Comparison of ENCODE assay signal across 17 mouse cellular contexts in genomic region chr7:102395894-102396293, GRCm38 (mm10). TPM values are rescaled to one million over a fixed set of nuclear protein-coding genes. Genes with fewer than 3 reads are reported as not detected.
DNase-seq lines count a peak whose midpoint lies in the region; ATAC-seq lines count a peak whose summit lies in the region.
"Had no signal": no experiment of that assay in that cellular context is flagged by ENCODE, and none has a peak within 500 bp of the region (broad histone marks: within the 10 kb centered on the region; RNA-seq: fewer than 3 reads in every experiment).

No protein-coding gene starts in this region.

- no peaks in the 10 kb centered on the region for H3K27me3 ChIP-seq in heart, embryonic 16.5 days (ENCODE audit: control insufficient read depth, insufficient read depth, low read length)
- H3K27me3 ChIP-seq in hindbrain, embryonic 13.5 days, result no peaks in the 10 kb centered on the region
- H3K27me3 ChIP-seq: liver, embryonic 12.5 days; midbrain, embryonic 13.5 days; neural tube, embryonic 13.5 days had no signal

- no peaks in the 10 kb centered on the region for H3K36me3 ChIP-seq in heart, embryonic 16.5 days (ENCODE audit: control insufficient read depth, insufficient read depth)
- H3K36me3 ChIP-seq in hindbrain, embryonic 13.5 days, result no peaks in the 10 kb centered on the region
- H3K36me3 ChIP-seq: liver, embryonic 12.5 days; midbrain, embryonic 13.5 days; neural tube, embryonic 13.5 days had no signal

- intact Hi-C loops in heart, postnatal 36 days (cut with DNase I), result no loop called here

- no peak overlapping the region for H3K4me2 ChIP-seq in heart, embryonic 16.5 days (ENCODE audit: low read depth, low read length)
- no peak overlapping the region for H3K4me2 ChIP-seq in hindbrain, embryonic 13.5 days
- H3K4me2 ChIP-seq: hindbrain, embryonic 14.5 days; liver, embryonic 12.5 days; midbrain, embryonic 13.5 days; neural tube, embryonic 13.5 days had no signal

- peak; percentile 18; the same call in 1 of the 2 replicates for ATAC-seq in heart, embryonic 16.5 days (replicated peaks; ENCODE audit: extremely low read depth, insufficient read depth, low FRiP score)
- ATAC-seq in megakaryocyte progenitor cell, adult 5-6 weeks (replicated peaks; ENCODE audit: poor library complexity), result peak; percentile 75
- ATAC-seq in hindbrain, embryonic 13.5 days (ENCODE audit: low FRiP score), result no peak
- ATAC-seq: forebrain, postnatal 0 days; liver, embryonic 12.5 days; midbrain, embryonic 13.5 days had no signal

- DNase-seq in adrenal gland, adult 2 months, result peak; percentile 41
- no peak for DNase-seq in adrenal gland, postnatal 4 days (ENCODE audit: low spot score in 2 of 2)
- DNase-seq in heart, postnatal 36 days, result no peak
- DNase-seq in adrenal gland, postnatal 25 days, result peak; percentile 5
- no peak for DNase-seq in spleen, adult 12 weeks (ENCODE audit: low spot score)
- DNase-seq: forebrain, postnatal 0 days; kidney, postnatal 4 days; right cerebral cortex, postnatal 4 days; thymus, adult 2 months had no signal

- H3K27ac ChIP-seq in heart, embryonic 16.5 days (ENCODE audit: low read length), result no peak overlapping the region
- H3K27ac ChIP-seq in hindbrain, embryonic 13.5 days, result no peak overlapping the region
- H3K27ac ChIP-seq: hindbrain, embryonic 14.5 days; left cerebral cortex, adult 2 months; liver, embryonic 12.5 days; midbrain, embryonic 13.5 days; neural tube, embryonic 13.5 days had no signal

- H3K4me1 ChIP-seq in heart, embryonic 16.5 days (ENCODE audit: control insufficient read depth, insufficient read depth, low read length), result 0 out of 2 replicates have a peak, but pooled peaks cover 4% of the 10 kb centered on the region
- 0 out of 2 replicates have a peak, but pooled peaks cover 3% of the 10 kb centered on the region for H3K4me1 ChIP-seq in hindbrain, embryonic 13.5 days (replicated peaks)

- H3K9ac ChIP-seq in heart, embryonic 16.5 days (ENCODE audit: low read length), result no peak overlapping the region
- no peak overlapping the region for H3K9ac ChIP-seq in hindbrain, embryonic 13.5 days
- H3K9ac ChIP-seq: forebrain, postnatal 0 days; hindbrain, embryonic 14.5 days; liver, embryonic 12.5 days; midbrain, embryonic 13.5 days; neural tube, embryonic 13.5 days had no signal

- H3K4me3 ChIP-seq in heart, embryonic 16.5 days (ENCODE audit: low read length), result no peak overlapping the region
- no peak overlapping the region for H3K4me3 ChIP-seq in hindbrain, embryonic 13.5 days
- H3K4me3 ChIP-seq: left cerebral cortex, adult 2 months; liver, embryonic 12.5 days; midbrain, embryonic 13.5 days; neural tube, embryonic 13.5 days had no signal

- 54% methylated on average over 7 of the region's 7 CpGs for WGBS in heart, embryonic 16.5 days
- 87% methylated on average over 7 of the region's 7 CpGs for WGBS in hindbrain, embryonic 13.5 days

- H3K9me3 ChIP-seq in heart, embryonic 16.5 days (replicated peaks; ENCODE audit: control insufficient read depth, low read length), result no peaks in the 10 kb centered on the region
- no peaks in the 10 kb centered on the region for H3K9me3 ChIP-seq in hindbrain, embryonic 13.5 days
- H3K9me3 ChIP-seq: liver, embryonic 12.5 days; midbrain, embryonic 13.5 days; neural tube, embryonic 13.5 days had no signal

RNA-seq across cellular contexts. Expression of gene Rrm1, which starts 45.6 kb away (rescaled TPM):
- total RNA-seq in adrenal gland, adult 2 months (2021), result 10 to 100 TPM; 16.8 to 20.1 TPM
- polyA plus RNA-seq in adrenal gland, adult 2 months (2012; rRNA removed), result 3.2 and 4.1 TPM in 2 replicates
- 10 to 100 TPM; 72.0 to 73.4 TPM for total RNA-seq in adrenal gland, postnatal 4 days (2021)
- 131 and 138 TPM in 2 replicates for polyA plus RNA-seq in heart, embryonic 16.5 days (2015; fragmentation: Nextera tagmentation; extraction: Ambion mirVana)
- 10 to 100 TPM in 1 of 2 experiments, 1 to 10 TPM in 1; 9.6 to 10.9 TPM for total RNA-seq in heart, postnatal 36 days (2021)
- total RNA-seq in adrenal gland, postnatal 25 days (2021), result 28.2 and 36.0 TPM in 2 replicates
- 245 and 255 TPM in 2 replicates for total RNA-seq in megakaryocyte progenitor cell, adult 5-6 weeks (2015)
- total RNA-seq in megakaryocyte progenitor cell, adult 5-6 weeks (2017), result 673 and 874 TPM in 2 replicates
- polyA plus RNA-seq in hindbrain, embryonic 13.5 days (2015; fragmentation: Nextera tagmentation; extraction: Ambion mirVana), result 58.6 and 59.2 TPM in 2 replicates

Comparison
In these comparisons a context has a peak if more than half of its experiments do, and no peak if none do; other contexts are left out.
1. DNase-seq: peak in adrenal gland, adult 2 months (single experiment) and adrenal gland, postnatal 25 days (single experiment); none in adrenal gland, postnatal 4 days (0 of 2), heart, postnatal 36 days (0 of 2) and spleen, adult 12 weeks (single experiment).